Mouse (Mus musculus): ENCODE results near the gene Pdgfc. TPM values are rescaled to one million over a fixed set of nuclear protein-coding genes. Genes with fewer than 3 reads are reported as not detected.

Gene Pdgfc
- polyA plus RNA-seq, 1 experiment = 0.19 TPM

GRCm38 (mm10) chr3:81028361-81028760 lies 7.9 kb upstream of the Pdgfc start:
- no peak overlapping the region for H3K4me3 ChIP-seq (replicated peaks)
- H3K9me3 ChIP-seq = no peaks in the 10 kb centered on the region
- no peaks in the 10 kb centered on the region for H3K36me3 ChIP-seq (replicated peaks; ENCODE audit: low read length)
- H3K27me3 ChIP-seq (replicated peaks) = peaks cover 1% of the 10 kb centered on the region
- TF ChIP-seq FLI1 (IDR thresholded peaks at IDR 0.05; ENCODE audit: low read length) = no peak
- TF ChIP-seq GATA1 (IDR thresholded peaks at IDR 0.05; ENCODE audit: borderline replicate concordance, low read length) = no peak
- no peaks in the 10 kb centered on the region for H3K4me1 ChIP-seq

GRCm38 (mm10) chr3:81029321-81029720 lies 6.9 kb upstream of the Pdgfc start:
- Histone ChIP-seq H3K4me1 (no peaks in the 10 kb centered on the region), H3K27me3 (replicated peaks) (peaks cover 2% of the 10 kb centered on the region), H3K4me3 (replicated peaks) (no peak overlapping the region), H3K9me3 (no peaks in the 10 kb centered on the region), H3K36me3 (replicated peaks; ENCODE audit: low read length) (no peaks in the 10 kb centered on the region)
- TF ChIP-seq GATA1 (IDR thresholded peaks at IDR 0.05; ENCODE audit: borderline replicate concordance, low read length) = no peak

- Histone ChIP-seq H3K36me3 (replicated peaks; ENCODE audit: low read length) (no peaks in the 10 kb centered on the region), H3K27me3 (replicated peaks) (peaks cover 8% of the 10 kb centered on the region), H3K4me1 (no peaks in the 10 kb centered on the region), H3K9me3 (no peaks in the 10 kb centered on the region), H3K4me3 (replicated peaks) (no peak overlapping the region)
- no peak for TF ChIP-seq FLI1 (IDR thresholded peaks at IDR 0.05; ENCODE audit: low read length)
- TF ChIP-seq GATA1 (IDR thresholded peaks at IDR 0.05; ENCODE audit: borderline replicate concordance, low read length) = no peak
These were observed 6.3 kb upstream of the Pdgfc start for GRCm38 (mm10) chr3:81029909-81030308.

GRCm38 (mm10) chr3:81030311-81030710 lies 5.9 kb upstream of the Pdgfc start:
- Histone ChIP-seq H3K36me3 (replicated peaks; ENCODE audit: low read length) (no peaks in the 10 kb centered on the region), H3K9me3 (no peaks in the 10 kb centered on the region), H3K4me1 (no peaks in the 10 kb centered on the region), H3K4me3 (replicated peaks) (no peak overlapping the region), H3K27me3 (replicated peaks) (peaks cover 12% of the 10 kb centered on the region)
- TF ChIP-seq FLI1 (IDR thresholded peaks at IDR 0.05; ENCODE audit: low read length) = no peak
- no peak for TF ChIP-seq GATA1 (IDR thresholded peaks at IDR 0.05; ENCODE audit: borderline replicate concordance, low read length)

- H3K27me3 ChIP-seq (replicated peaks) = peaks cover 29% of the 10 kb centered on the region
- no peak overlapping the region for H3K4me3 ChIP-seq (replicated peaks)
- no peak for TF ChIP-seq FLI1 (IDR thresholded peaks at IDR 0.05; ENCODE audit: low read length)
- TF ChIP-seq GATA1 (IDR thresholded peaks at IDR 0.05; ENCODE audit: borderline replicate concordance, low read length) = no peak
These were observed 4.2 kb upstream of the Pdgfc start for GRCm38 (mm10) chr3:81032014-81032413.

GRCm38 (mm10) chr3:81034336-81035102 lies 1.7 kb upstream of the Pdgfc start:
- peaks cover 49% of the 10 kb centered on the region for H3K27me3 ChIP-seq (replicated peaks)
- no peak for TF ChIP-seq GATA1 (IDR thresholded peaks at IDR 0.05; ENCODE audit: borderline replicate concordance, low read length)
- no peak for TF ChIP-seq FLI1 (IDR thresholded peaks at IDR 0.05; ENCODE audit: low read length)
- no peak overlapping the region for H3K4me3 ChIP-seq (replicated peaks)
- no peaks in the 10 kb centered on the region for H3K9me3 ChIP-seq
- H3K4me1 ChIP-seq = peaks cover 19% of the 10 kb centered on the region
- H3K36me3 ChIP-seq (replicated peaks; ENCODE audit: low read length) = no peaks in the 10 kb centered on the region

More at GRCm38 (mm10) chr3:81032014-81032413, 4.2 kb upstream of the Pdgfc start:
- H3K36me3 ChIP-seq (replicated peaks; ENCODE audit: low read length) = no peaks in the 10 kb centered on the region
- H3K9me3 ChIP-seq = no peaks in the 10 kb centered on the region
- peaks cover 12% of the 10 kb centered on the region for H3K4me1 ChIP-seq

- Histone ChIP-seq H3K4me3 (replicated peaks) (peak overlapping the region; percentile 93), H3K27me3 (replicated peaks) (peaks cover 48% of the 10 kb centered on the region), H3K4me1 (peaks cover 19% of the 10 kb centered on the region), H3K36me3 (replicated peaks; ENCODE audit: low read length) (no peaks in the 10 kb centered on the region), H3K9me3 (no peaks in the 10 kb centered on the region)
- TF ChIP-seq GATA1 (IDR thresholded peaks at IDR 0.05; ENCODE audit: borderline replicate concordance, low read length) (no peak), FLI1 (IDR thresholded peaks at IDR 0.05; ENCODE audit: low read length) (no peak)
These were observed 517 bp downstream of the Pdgfc start for GRCm38 (mm10) chr3:81036554-81037311.

GRCm38 (mm10) chr3:81037312-81037859 lies 1.2 kb downstream of the Pdgfc start:
- TF ChIP-seq GATA1 (IDR thresholded peaks at IDR 0.05; ENCODE audit: borderline replicate concordance, low read length) (no peak), FLI1 (IDR thresholded peaks at IDR 0.05; ENCODE audit: low read length) (no peak)
- Histone ChIP-seq H3K4me3 (replicated peaks) (peak overlapping the region; percentile 93), H3K9me3 (no peaks in the 10 kb centered on the region), H3K4me1 (peaks cover 19% of the 10 kb centered on the region), H3K36me3 (replicated peaks; ENCODE audit: low read length) (no peaks in the 10 kb centered on the region), H3K27me3 (replicated peaks) (peaks cover 48% of the 10 kb centered on the region)

GRCm38 (mm10) chr3:81039131-81039653 lies 3.0 kb downstream of the Pdgfc start:
- Histone ChIP-seq H3K4me3 (replicated peaks) (no peak overlapping the region), H3K36me3 (replicated peaks; ENCODE audit: low read length) (no peaks in the 10 kb centered on the region), H3K9me3 (no peaks in the 10 kb centered on the region), H3K4me1 (peaks cover 19% of the 10 kb centered on the region), H3K27me3 (replicated peaks) (peaks cover 48% of the 10 kb centered on the region)
- TF ChIP-seq FLI1 (IDR thresholded peaks at IDR 0.05; ENCODE audit: low read length) = no peak
- no peak for TF ChIP-seq GATA1 (IDR thresholded peaks at IDR 0.05; ENCODE audit: borderline replicate concordance, low read length)
